Mouse (Mus musculus): Measurements from ENCODE around the gene Gabbr2. TPM values are rescaled to one million over a fixed set of nuclear protein-coding genes. Genes with fewer than 3 reads are reported as not detected.

The Gabbr2 gene
- polyA plus RNA-seq, 1 experiment, result not detected

- Histone ChIP-seq H3K27me3 (ENCODE audit: control insufficient read depth, insufficient read depth, insufficient read length) (peaks cover 7% of the 10 kb centered on the region), H3K36me3 (ENCODE audit: control insufficient read depth, insufficient read depth) (no peaks in the 10 kb centered on the region), H3K4me3 (ENCODE audit: insufficient read depth, poor library complexity, severe bottlenecking) (peak within 1 kb of the TSS; percentile 41), H3ac (ENCODE audit: control insufficient read depth, insufficient read length, low read depth) (peak within 1 kb of the TSS; percentile 74), H3K79me2 (ENCODE audit: control insufficient read depth, insufficient read depth) (no peaks in the 10 kb centered on the region), H3K79me3 (ENCODE audit: low read depth) (no peaks in the 10 kb centered on the region)
- TF ChIP-seq MAX (IDR thresholded peaks at IDR 0.05) (peak; percentile 48), CEBPB (IDR thresholded peaks at IDR 0.05; ENCODE audit: low read depth) (no peak)
These were observed 341.5 kb downstream of the Gabbr2 start, which contains the start of gene Tbc1d2 for GRCm38 (mm10) chr4:46650086-46650753. TSS of gene Tbc1d2 (minus strand) at chr4:46650209.

- Histone ChIP-seq H3K36me3 (ENCODE audit: control insufficient read depth, insufficient read depth) (no peaks in the 10 kb centered on the region), H3K4me3 (ENCODE audit: insufficient read depth, poor library complexity, severe bottlenecking) (peak overlapping the region; percentile 41), H3K27me3 (ENCODE audit: control insufficient read depth, insufficient read depth, insufficient read length) (peaks cover 7% of the 10 kb centered on the region), H3K79me2 (ENCODE audit: control insufficient read depth, insufficient read depth) (no peaks in the 10 kb centered on the region), H3ac (ENCODE audit: control insufficient read depth, insufficient read length, low read depth) (no peak overlapping the region), H3K79me3 (ENCODE audit: low read depth) (no peaks in the 10 kb centered on the region)
- TF ChIP-seq MYOG (IDR thresholded peaks at IDR 0.05; ENCODE audit: control insufficient read depth, extremely low read depth, insufficient read length) (no peak), CEBPB (IDR thresholded peaks at IDR 0.05; ENCODE audit: low read depth) (no peak), MAX (IDR thresholded peaks at IDR 0.05) (no peak), FOSL1 (IDR thresholded peaks at IDR 0.05; ENCODE audit: insufficient read depth, low read length, poor library complexity, severe bottlenecking) (no peak), USF1 (IDR thresholded peaks at IDR 0.05; ENCODE audit: low read depth) (no peak), CTCF (IDR thresholded peaks at IDR 0.05; ENCODE audit: control insufficient read depth, insufficient read depth, insufficient read length) (no peak), MYOD1 (IDR thresholded peaks at IDR 0.05; ENCODE audit: control insufficient read depth, insufficient read length, low read depth) (no peak)
These were observed 342.5 kb downstream of the Gabbr2 start for GRCm38 (mm10) chr4:46649161-46649560.

GRCm38 (mm10) chr4:46643676-46644112 is 348.0 kb downstream of the Gabbr2 start:
- Histone ChIP-seq H3K79me3 (ENCODE audit: low read depth) (no peaks in the 10 kb centered on the region), H3K36me3 (ENCODE audit: control insufficient read depth, insufficient read depth) (no peaks in the 10 kb centered on the region), H3K79me2 (ENCODE audit: control insufficient read depth, insufficient read depth) (no peaks in the 10 kb centered on the region), H3K27me3 (ENCODE audit: control insufficient read depth, insufficient read depth, insufficient read length) (no peaks in the 10 kb centered on the region), H3K4me3 (ENCODE audit: insufficient read depth, poor library complexity, severe bottlenecking) (no peak overlapping the region), H3ac (ENCODE audit: control insufficient read depth, insufficient read length, low read depth) (no peak overlapping the region)
- TF ChIP-seq MAX (IDR thresholded peaks at IDR 0.05) (no peak), USF1 (IDR thresholded peaks at IDR 0.05; ENCODE audit: low read depth) (no peak), MYOD1 (IDR thresholded peaks at IDR 0.05; ENCODE audit: control insufficient read depth, insufficient read length, low read depth) (no peak), MYOG (IDR thresholded peaks at IDR 0.05; ENCODE audit: control insufficient read depth, extremely low read depth, insufficient read length) (no peak), CTCF (IDR thresholded peaks at IDR 0.05; ENCODE audit: control insufficient read depth, insufficient read depth, insufficient read length) (no peak), FOSL1 (IDR thresholded peaks at IDR 0.05; ENCODE audit: insufficient read depth, low read length, poor library complexity, severe bottlenecking) (no peak), CEBPB (IDR thresholded peaks at IDR 0.05; ENCODE audit: low read depth) (no peak)

- H3K36me3 ChIP-seq (ENCODE audit: control insufficient read depth, insufficient read depth), result no peaks in the 10 kb centered on the region
- TF ChIP-seq CEBPB (IDR thresholded peaks at IDR 0.05; ENCODE audit: low read depth) (no peak), FOSL1 (IDR thresholded peaks at IDR 0.05; ENCODE audit: insufficient read depth, low read length, poor library complexity, severe bottlenecking) (no peak), CTCF (IDR thresholded peaks at IDR 0.05; ENCODE audit: control insufficient read depth, insufficient read depth, insufficient read length) (no peak), USF1 (IDR thresholded peaks at IDR 0.05; ENCODE audit: low read depth) (no peak), MAX (IDR thresholded peaks at IDR 0.05) (no peak), MYOD1 (IDR thresholded peaks at IDR 0.05; ENCODE audit: control insufficient read depth, insufficient read length, low read depth) (no peak)
- no peaks in the 10 kb centered on the region for H3K79me2 ChIP-seq (ENCODE audit: control insufficient read depth, insufficient read depth)
- no peaks in the 10 kb centered on the region for H3K79me3 ChIP-seq (ENCODE audit: low read depth)
- no peak overlapping the region for H3ac ChIP-seq (ENCODE audit: control insufficient read depth, insufficient read length, low read depth)
- no peaks in the 10 kb centered on the region for H3K27me3 ChIP-seq (ENCODE audit: control insufficient read depth, insufficient read depth, insufficient read length)
- H3K4me3 ChIP-seq (ENCODE audit: insufficient read depth, poor library complexity, severe bottlenecking), result no peak overlapping the region
These were observed 348.6 kb downstream of the Gabbr2 start for GRCm38 (mm10) chr4:46642924-46643675.

- Histone ChIP-seq H3K4me3 (ENCODE audit: insufficient read depth, poor library complexity, severe bottlenecking) (no peak overlapping the region), H3K79me2 (ENCODE audit: control insufficient read depth, insufficient read depth) (no peaks in the 10 kb centered on the region), H3ac (ENCODE audit: control insufficient read depth, insufficient read length, low read depth) (no peak overlapping the region), H3K79me3 (ENCODE audit: low read depth) (no peaks in the 10 kb centered on the region), H3K36me3 (ENCODE audit: control insufficient read depth, insufficient read depth) (no peaks in the 10 kb centered on the region), H3K27me3 (ENCODE audit: control insufficient read depth, insufficient read depth, insufficient read length) (no peaks in the 10 kb centered on the region)
- no peak for TF ChIP-seq MYOG (IDR thresholded peaks at IDR 0.05; ENCODE audit: control insufficient read depth, extremely low read depth, insufficient read length)
- no peak for TF ChIP-seq MAX (IDR thresholded peaks at IDR 0.05)
- no peak for TF ChIP-seq MYOD1 (IDR thresholded peaks at IDR 0.05; ENCODE audit: control insufficient read depth, insufficient read length, low read depth)
- TF ChIP-seq USF1 (IDR thresholded peaks at IDR 0.05; ENCODE audit: low read depth), result no peak
- TF ChIP-seq CEBPB (IDR thresholded peaks at IDR 0.05; ENCODE audit: low read depth), result no peak
- no peak for TF ChIP-seq CTCF (IDR thresholded peaks at IDR 0.05; ENCODE audit: control insufficient read depth, insufficient read depth, insufficient read length)
- TF ChIP-seq FOSL1 (IDR thresholded peaks at IDR 0.05; ENCODE audit: insufficient read depth, low read length, poor library complexity, severe bottlenecking), result no peak
These were observed 350.4 kb downstream of the Gabbr2 start for GRCm38 (mm10) chr4:46641283-46641682.

Measured in C2C12 (cell line).